Mouse (Mus musculus): Measurements from ENCODE around the gene Dgki. TPM values are rescaled to one million over a fixed set of nuclear protein-coding genes. Genes with fewer than 3 reads are reported as not detected.

Gene Dgki
- polyA plus RNA-seq, 1 experiment from 2014 or later = 5.9 TPM

DNA sequence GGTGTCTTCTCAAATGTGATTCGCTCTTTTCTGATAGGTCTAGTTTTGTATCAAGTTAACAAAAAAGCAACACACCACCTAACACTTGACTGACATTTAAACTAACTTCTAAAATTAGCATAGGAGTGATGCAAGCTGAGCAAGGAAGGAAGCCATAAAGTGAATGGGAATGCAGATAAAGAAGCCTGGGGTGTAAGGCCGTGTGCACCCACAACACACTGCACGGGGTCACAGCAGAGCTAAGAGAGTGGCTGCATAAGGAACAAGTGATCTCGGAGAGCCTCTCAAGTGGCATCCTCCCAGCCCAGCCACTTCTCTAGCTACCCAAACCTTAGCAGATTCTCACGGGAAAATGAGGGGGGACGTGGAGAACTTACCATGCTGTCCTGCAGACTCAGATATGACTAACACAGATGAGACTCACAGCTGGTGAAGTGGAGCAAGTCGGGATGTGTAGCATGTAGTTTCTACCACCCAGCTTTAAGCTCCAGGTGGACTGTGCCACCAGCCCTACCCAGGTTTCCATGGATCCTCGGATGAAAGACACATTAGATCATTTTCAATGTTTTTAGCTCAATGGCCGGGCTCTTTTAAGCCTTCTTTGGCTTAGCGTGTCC lies 38.6 kb downstream of the Dgki start:
- no peak for ATAC-seq (ENCODE audit: low read depth)
- no peaks in the 10 kb centered on the region for H3K9me3 ChIP-seq
- no peaks in the 10 kb centered on the region for H3K36me3 ChIP-seq
- H3K9ac ChIP-seq = no peak overlapping the region
- no peaks in the 10 kb centered on the region for H3K27me3 ChIP-seq
- no peak overlapping the region for H3K27ac ChIP-seq (replicated peaks)
- no peak overlapping the region for H3K4me3 ChIP-seq
- no peak overlapping the region for H3K4me2 ChIP-seq
- 89% methylated on average over 10 of the region's 10 CpGs for WGBS
- no peaks in the 10 kb centered on the region; the same call in 1 of the 2 replicates for H3K4me1 ChIP-seq (replicated peaks)

DNA sequence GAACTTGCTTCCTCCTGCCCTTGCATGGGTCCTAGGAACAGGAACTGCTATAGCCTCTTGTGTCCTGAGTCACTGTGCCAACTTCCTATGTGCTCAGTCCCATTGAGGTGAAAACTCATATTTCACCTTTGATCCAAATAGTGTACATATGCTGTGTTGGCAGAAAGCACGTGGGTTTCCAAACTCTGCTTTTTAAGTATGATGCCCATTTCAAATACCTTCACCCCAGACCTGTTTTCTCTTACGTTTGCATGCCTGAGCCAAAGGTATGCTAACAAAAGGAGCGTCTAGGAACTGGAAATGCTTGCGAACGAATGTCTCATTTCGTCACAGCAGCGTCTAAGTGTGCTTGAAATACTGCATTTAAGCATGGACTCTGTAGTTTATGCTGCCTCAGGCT lies 41.3 kb downstream of the Dgki start:
- Histone ChIP-seq H3K4me1 (replicated peaks) (peaks cover 3% of the 10 kb centered on the region; the same call in 1 of the 2 replicates), H3K27ac (replicated peaks) (no peak overlapping the region), H3K4me2 (no peak overlapping the region), H3K36me3 (no peaks in the 10 kb centered on the region), H3K9me3 (no peaks in the 10 kb centered on the region), H3K4me3 (no peak overlapping the region), H3K27me3 (no peaks in the 10 kb centered on the region), H3K9ac (no peak overlapping the region)
- no peak for ATAC-seq (ENCODE audit: low read depth)
- WGBS = 85% methylated on average over 7 of the region's 7 CpGs

DNA sequence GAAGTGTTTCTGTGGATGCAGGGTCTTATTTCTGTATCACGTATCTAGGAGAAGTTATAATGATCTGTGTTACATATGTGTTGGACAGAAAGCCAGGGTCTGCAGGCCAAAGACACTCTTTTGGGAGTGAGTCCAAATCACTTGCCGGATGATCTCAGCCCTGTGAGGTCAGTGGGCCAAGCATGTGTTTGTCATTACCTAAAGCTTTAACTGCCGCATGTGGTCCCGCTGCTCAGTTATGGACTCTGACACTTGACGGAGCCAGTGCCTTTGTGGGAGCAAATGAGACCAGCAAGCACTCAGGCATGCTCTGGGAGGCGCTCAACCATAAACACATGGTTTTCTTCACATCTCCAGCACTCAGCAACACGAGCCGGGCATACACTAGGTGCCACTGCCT lies 45.8 kb downstream of the Dgki start:
- no peak overlapping the region for H3K4me3 ChIP-seq
- H3K4me1 ChIP-seq (replicated peaks) = 0 out of 2 replicates have a peak, but pooled peaks cover 3% of the 10 kb centered on the region
- H3K27me3 ChIP-seq = no peaks in the 10 kb centered on the region
- H3K9me3 ChIP-seq = no peaks in the 10 kb centered on the region
- H3K4me2 ChIP-seq = no peak overlapping the region
- no peaks in the 10 kb centered on the region for H3K36me3 ChIP-seq
- no peak for ATAC-seq (ENCODE audit: low read depth)
- 56% methylated on average over 8 of the region's 8 CpGs for WGBS
- H3K27ac ChIP-seq (replicated peaks) = no peak overlapping the region
- H3K9ac ChIP-seq = no peak overlapping the region

DNA sequence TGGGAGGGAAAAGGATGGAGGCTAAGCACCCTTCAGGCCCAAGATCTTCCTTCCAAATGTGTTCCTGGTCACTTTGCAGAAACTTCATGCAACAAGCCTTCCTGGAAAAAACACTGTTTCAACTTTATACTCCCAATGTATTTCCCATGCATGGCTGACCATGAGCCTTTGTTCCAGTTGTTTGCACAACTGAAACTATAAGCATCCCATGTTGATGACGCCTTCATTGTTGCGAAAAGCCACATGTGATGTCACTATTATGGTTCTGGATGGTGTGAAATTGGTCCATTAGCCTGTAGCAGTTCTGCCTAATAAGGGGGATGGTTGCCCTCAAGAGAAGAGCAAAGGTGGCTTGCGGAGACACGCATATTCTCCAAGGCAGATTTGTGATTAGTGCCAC lies 47.4 kb downstream of the Dgki start:
- Histone ChIP-seq H3K27me3 (no peaks in the 10 kb centered on the region), H3K4me1 (replicated peaks) (0 out of 2 replicates have a peak, but pooled peaks cover 3% of the 10 kb centered on the region), H3K9ac (no peak overlapping the region), H3K27ac (replicated peaks) (no peak overlapping the region), H3K4me3 (no peak overlapping the region), H3K4me2 (no peak overlapping the region), H3K36me3 (0 out of 2 replicates have a peak, but pooled peaks cover 3% of the 10 kb centered on the region), H3K9me3 (no peaks in the 10 kb centered on the region)
- no peak for ATAC-seq (ENCODE audit: low read depth)
- WGBS = 92% methylated on average over 4 of the region's 4 CpGs

DNA sequence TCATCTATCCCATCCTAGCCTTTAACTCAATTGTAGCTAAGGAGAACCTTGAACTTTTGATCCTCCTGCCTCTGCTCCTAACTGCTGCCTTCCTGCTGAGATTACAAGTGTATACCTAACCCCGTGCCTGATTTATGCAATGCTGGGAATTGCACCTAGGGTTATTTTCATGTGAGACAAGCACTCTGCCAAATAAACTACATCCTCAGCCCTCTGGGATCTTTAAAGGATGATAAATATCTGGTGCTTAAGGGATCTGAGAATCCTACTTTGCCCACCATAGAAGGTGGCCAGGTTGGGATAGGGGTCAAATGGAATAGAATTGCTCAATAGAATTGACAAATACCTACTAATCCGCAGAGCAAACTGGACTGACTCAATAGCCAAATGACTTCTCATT lies 49.3 kb downstream of the Dgki start:
- H3K4me2 ChIP-seq = no peak overlapping the region
- H3K27me3 ChIP-seq = no peaks in the 10 kb centered on the region
- H3K4me3 ChIP-seq = no peak overlapping the region
- 0 out of 2 replicates have a peak, but pooled peaks cover 3% of the 10 kb centered on the region for H3K36me3 ChIP-seq
- H3K27ac ChIP-seq (replicated peaks) = no peak overlapping the region
- 0 out of 2 replicates have a peak, but pooled peaks cover 3% of the 10 kb centered on the region for H3K4me1 ChIP-seq (replicated peaks)
- H3K9me3 ChIP-seq = 0 out of 2 replicates have a peak, but pooled peaks cover 3% of the 10 kb centered on the region
- WGBS = 87% methylated on average over 2 of the region's 2 CpGs
- no peak overlapping the region for H3K9ac ChIP-seq
- ATAC-seq (ENCODE audit: low read depth) = no peak

DNA sequence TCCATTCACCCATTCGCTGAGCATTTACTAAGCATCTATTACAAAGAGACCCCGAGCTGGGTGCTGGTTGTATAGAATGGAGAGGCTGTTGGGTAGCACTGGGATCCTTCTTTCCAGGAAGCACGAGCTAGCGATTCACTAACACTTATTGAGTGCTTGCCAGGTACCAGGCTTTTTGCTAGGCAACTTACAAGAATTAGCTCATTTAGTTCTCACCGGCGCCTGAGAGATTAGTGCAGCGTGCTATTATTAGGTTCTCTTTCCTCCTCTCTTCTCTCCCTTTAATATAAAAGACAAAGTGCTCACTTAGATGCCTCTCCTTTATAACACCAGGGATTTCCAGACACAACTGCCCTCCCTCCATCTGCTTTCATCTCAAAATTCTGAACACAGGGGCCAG lies 54.2 kb downstream of the Dgki start:
- H3K36me3 ChIP-seq = 0 out of 2 replicates have a peak, but pooled peaks cover 3% of the 10 kb centered on the region
- H3K4me2 ChIP-seq = no peak overlapping the region
- H3K9me3 ChIP-seq = 0 out of 2 replicates have a peak, but pooled peaks cover 3% of the 10 kb centered on the region
- H3K4me1 ChIP-seq (replicated peaks) = no peaks in the 10 kb centered on the region
- H3K9ac ChIP-seq = no peak overlapping the region
- no peak overlapping the region for H3K4me3 ChIP-seq
- 85% methylated on average over 7 of the region's 7 CpGs for WGBS
- H3K27ac ChIP-seq (replicated peaks) = no peak overlapping the region
- H3K27me3 ChIP-seq = no peaks in the 10 kb centered on the region
- no peak for ATAC-seq (ENCODE audit: low read depth)

DNA sequence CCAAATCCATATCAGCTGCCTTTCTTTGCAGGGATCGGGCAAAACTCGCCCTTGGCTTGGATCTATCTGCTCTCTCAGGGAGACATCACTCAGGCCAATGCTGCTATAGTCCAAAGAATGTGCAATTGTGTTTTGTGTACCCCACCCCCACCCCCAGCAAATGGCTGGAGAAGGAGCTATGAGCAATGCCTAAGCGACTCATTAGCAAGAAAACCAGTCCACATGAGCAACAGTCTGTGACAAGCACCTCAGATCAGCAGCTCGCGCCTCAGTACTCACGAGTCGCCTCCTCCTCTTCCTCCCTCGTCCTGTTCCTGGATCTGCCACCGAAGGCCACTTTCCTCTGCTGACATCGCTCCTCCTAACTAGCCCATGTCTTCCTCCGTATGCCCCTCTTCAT lies 55.9 kb downstream of the Dgki start:
- no peak overlapping the region for H3K4me3 ChIP-seq
- H3K27ac ChIP-seq (replicated peaks) = no peak overlapping the region
- ATAC-seq (ENCODE audit: low read depth) = no peak
- 90% methylated on average over 11 of the region's 11 CpGs for WGBS
- 0 out of 2 replicates have a peak, but pooled peaks cover 3% of the 10 kb centered on the region for H3K9me3 ChIP-seq
- H3K27me3 ChIP-seq = no peaks in the 10 kb centered on the region
- no peak overlapping the region for H3K9ac ChIP-seq
- H3K4me1 ChIP-seq (replicated peaks) = peaks cover 3% of the 10 kb centered on the region; the same call in 1 of the 2 replicates
- H3K36me3 ChIP-seq = 0 out of 2 replicates have a peak, but pooled peaks cover 3% of the 10 kb centered on the region
- H3K4me2 ChIP-seq = no peak overlapping the region

DNA sequence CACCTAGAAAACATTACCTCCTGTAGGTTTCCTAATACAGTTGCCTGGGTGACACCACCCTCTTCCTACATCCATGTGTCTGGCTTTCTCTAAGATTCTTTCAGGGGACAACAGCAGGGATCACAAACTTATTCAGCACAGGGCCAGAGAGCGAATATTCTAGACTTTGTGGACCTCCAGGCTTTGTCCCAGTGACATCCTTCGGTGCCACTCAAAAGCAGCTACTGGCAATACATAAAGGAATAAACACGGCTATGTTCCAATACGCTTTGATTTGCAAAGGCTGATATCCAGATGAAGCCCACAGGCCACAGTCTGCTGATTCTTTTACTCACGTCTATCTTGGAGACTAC lies 57.2 kb downstream of the Dgki start:
- no peak for ATAC-seq (ENCODE audit: low read depth)

DNA sequence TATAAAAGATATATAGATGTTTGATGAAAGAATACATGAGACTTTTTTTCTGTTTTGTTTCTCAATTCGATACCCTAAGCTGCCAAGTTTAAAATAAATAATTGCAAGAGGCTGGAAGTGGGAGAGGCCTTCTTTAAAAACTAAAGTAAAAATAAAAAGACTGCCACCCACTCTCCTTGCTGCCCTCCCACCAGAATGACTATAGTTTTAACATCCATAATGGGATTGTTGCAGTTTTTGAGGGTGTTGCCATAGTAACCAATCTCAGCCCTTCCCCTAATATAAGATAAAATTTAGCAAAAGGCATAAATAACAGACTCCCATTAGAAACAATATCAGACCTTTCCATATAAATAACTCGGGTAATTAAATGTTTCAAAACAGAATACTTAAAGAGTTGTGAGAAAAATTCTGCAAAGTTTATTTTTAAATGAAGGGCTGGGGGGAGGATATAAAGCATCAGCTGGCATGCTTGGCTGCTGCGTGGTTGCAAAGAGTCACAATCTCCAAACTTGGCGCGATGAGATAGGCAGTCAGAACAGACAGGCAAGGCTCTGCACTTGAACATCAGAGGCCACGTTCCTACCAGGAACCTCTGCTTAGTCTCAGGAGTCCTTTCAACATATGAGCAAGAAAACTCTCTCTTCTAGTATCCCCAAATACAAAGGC lies 57.8 kb downstream of the Dgki start:
- no peak overlapping the region for H3K4me3 ChIP-seq
- H3K27ac ChIP-seq (replicated peaks) = no peak overlapping the region
- H3K36me3 ChIP-seq = no peaks in the 10 kb centered on the region
- H3K9me3 ChIP-seq = 0 out of 2 replicates have a peak, but pooled peaks cover 2% of the 10 kb centered on the region
- no peaks in the 10 kb centered on the region for H3K27me3 ChIP-seq
- ATAC-seq (ENCODE audit: low read depth) = no peak
- no peak overlapping the region for H3K4me2 ChIP-seq
- 72% methylated on average over 6 of the region's 6 CpGs for WGBS
- no peak overlapping the region for H3K9ac ChIP-seq
- H3K4me1 ChIP-seq (replicated peaks) = peaks cover 3% of the 10 kb centered on the region; the same call in 1 of the 2 replicates

More for the DNA sequence above, 57.2 kb downstream of the Dgki start:
- Histone ChIP-seq H3K27ac (replicated peaks) (no peak overlapping the region), H3K9ac (no peak overlapping the region), H3K27me3 (no peaks in the 10 kb centered on the region), H3K4me1 (replicated peaks) (peaks cover 3% of the 10 kb centered on the region; the same call in 1 of the 2 replicates), H3K4me2 (no peak overlapping the region), H3K4me3 (no peak overlapping the region), H3K36me3 (no peaks in the 10 kb centered on the region), H3K9me3 (0 out of 2 replicates have a peak, but pooled peaks cover 3% of the 10 kb centered on the region)
- WGBS = 69% methylated on average over 5 of the region's 5 CpGs

DNA sequence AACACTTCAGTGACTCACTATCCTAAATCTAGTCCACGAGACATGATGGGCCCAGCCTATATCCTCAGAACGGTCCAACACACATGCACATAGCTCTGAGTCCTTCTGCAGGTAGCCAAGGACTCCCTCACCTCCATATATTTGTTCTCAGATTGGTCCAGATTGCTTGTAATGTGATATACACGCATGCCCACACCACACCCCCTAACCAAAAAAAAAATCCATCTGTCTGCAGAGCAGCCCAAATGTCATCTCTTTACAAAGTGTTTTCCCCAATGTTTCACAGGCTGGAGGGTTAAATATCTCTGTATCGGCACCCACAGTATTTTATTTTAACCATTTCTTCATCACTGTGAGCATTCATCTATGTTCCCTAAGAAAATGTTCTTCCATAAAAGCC lies 58.5 kb downstream of the Dgki start:
- no peaks in the 10 kb centered on the region for H3K36me3 ChIP-seq
- no peaks in the 10 kb centered on the region for H3K9me3 ChIP-seq
- H3K4me2 ChIP-seq = no peak overlapping the region
- H3K27ac ChIP-seq (replicated peaks) = no peak overlapping the region
- peaks cover 3% of the 10 kb centered on the region; the same call in 1 of the 2 replicates for H3K4me1 ChIP-seq (replicated peaks)
- H3K4me3 ChIP-seq = no peak overlapping the region
- no peak overlapping the region for H3K9ac ChIP-seq
- 90% methylated on average over 4 of the region's 4 CpGs for WGBS
- no peak for ATAC-seq (ENCODE audit: low read depth)
- H3K27me3 ChIP-seq = no peaks in the 10 kb centered on the region

DNA sequence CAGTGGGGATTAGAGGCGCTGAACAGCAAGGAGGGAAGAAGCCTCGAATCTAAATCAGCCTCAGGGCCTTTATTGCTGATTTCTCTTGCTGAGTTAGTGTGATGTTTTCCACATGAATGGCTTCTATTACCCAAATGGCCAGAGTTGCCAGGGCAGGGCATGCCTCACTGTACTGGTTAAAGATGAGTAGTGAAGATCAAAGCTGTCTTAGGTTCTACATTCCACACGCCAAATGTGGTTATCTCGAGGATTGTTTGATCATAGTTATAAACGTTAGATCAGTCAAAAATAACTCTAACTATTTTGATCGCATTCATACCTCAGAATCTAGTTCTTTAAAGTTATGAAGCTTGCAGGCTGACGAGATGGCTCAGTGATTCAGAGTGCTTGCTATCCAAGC lies 59.8 kb downstream of the Dgki start:
- WGBS = 75% methylated on average over 7 of the region's 7 CpGs
- Histone ChIP-seq H3K4me2 (no peak overlapping the region), H3K27me3 (no peaks in the 10 kb centered on the region), H3K9ac (no peak overlapping the region), H3K27ac (replicated peaks) (no peak overlapping the region), H3K9me3 (no peaks in the 10 kb centered on the region), H3K4me1 (replicated peaks) (peaks cover 3% of the 10 kb centered on the region; the same call in 1 of the 2 replicates), H3K4me3 (no peak overlapping the region), H3K36me3 (no peaks in the 10 kb centered on the region)
- no peak for ATAC-seq (ENCODE audit: low read depth)

DNA sequence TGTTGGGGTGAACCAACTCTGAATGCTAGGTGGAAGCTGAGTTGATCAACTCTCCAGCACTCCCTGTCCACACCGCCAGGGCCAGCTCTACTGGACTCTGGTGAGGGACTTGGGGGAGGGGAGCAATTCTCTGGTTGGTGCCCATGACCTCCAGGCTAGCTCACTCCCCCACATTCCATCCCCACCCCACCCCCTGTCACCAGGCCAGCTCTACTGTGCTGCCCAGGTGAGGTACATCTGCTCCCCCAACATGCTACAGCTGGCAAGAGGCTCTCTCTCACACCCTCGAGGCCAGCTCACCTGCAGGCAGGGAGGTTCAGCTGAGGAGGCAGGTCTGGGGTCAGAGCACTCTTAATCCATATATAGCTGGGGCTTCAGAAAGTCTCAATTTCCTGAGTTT lies 63.1 kb downstream of the Dgki start:
- ATAC-seq (ENCODE audit: low read depth) = no peak
- H3K4me2 ChIP-seq = no peak overlapping the region
- peaks cover 3% of the 10 kb centered on the region; the same call in 1 of the 2 replicates for H3K4me1 ChIP-seq (replicated peaks)
- H3K9me3 ChIP-seq = no peaks in the 10 kb centered on the region
- H3K27me3 ChIP-seq = no peaks in the 10 kb centered on the region
- no peaks in the 10 kb centered on the region for H3K36me3 ChIP-seq
- H3K27ac ChIP-seq (replicated peaks) = no peak overlapping the region
- WGBS = 72% methylated on average over 2 of the region's 2 CpGs
- no peak overlapping the region for H3K4me3 ChIP-seq
- H3K9ac ChIP-seq = no peak overlapping the region

Measured in neural tube, embryonic 13.5 days (tissue).